Mouse (Mus musculus): ENCODE data around the gene Mrgprd. TPM values are rescaled to one million over a fixed set of nuclear protein-coding genes. Genes with fewer than 3 reads are reported as not detected.

The Mrgprd gene
- total and polyA plus RNA-seq, 3 experiments = not detected

- Histone ChIP-seq H3K4me2 (ENCODE audit: insufficient read depth, low read depth, poor library complexity, severe bottlenecking) (no peak overlapping the region), H3K9me3 (replicated peaks; ENCODE audit: low read length) (peaks cover 6% of the 10 kb centered on the region)
Observed at GRCm38 (mm10) chr7:145323607-145324006, 9.0 kb downstream of the Mrgprd start.

GRCm38 (mm10) chr7:145325697-145326096 lies 11.1 kb downstream of the Mrgprd start:
- dilution Hi-C loops (cut with MboI; ENCODE audit: extremely low pct_ligation_motif_present, extremely low pct_unique_long_range_greater_than_20kb, low sequenced_read_pairs) (no loop called here), in situ Hi-C loops (cut with MboI; ENCODE audit: low pct_ligation_motif_present, low pct_unique_long_range_greater_than_20kb, low sequenced_read_pairs) (no loop called here)
- H3K9ac ChIP-seq (ENCODE audit: insufficient read depth, low read depth) = no peak overlapping the region
- H3K4me1 ChIP-seq (ENCODE audit: control insufficient read depth in 1 of 2, insufficient read depth in 2 of 2) = no peaks in the 10 kb centered on the region
- DNase-seq (ENCODE audit: extremely low read depth) = no peak
- peaks cover 61% of the 10 kb centered on the region for H3K27me3 ChIP-seq (replicated peaks)
- H3K4me3 ChIP-seq (replicated peaks in 1 of 3; ENCODE audit: low read depth in 2 of 3, low read length in 2 of 3, poor library complexity in 1 of 3) = no peak overlapping the region
- TF ChIP-seq JUN (IDR thresholded peaks at IDR 0.05; ENCODE audit: insufficient read depth, low read depth, low read length) (no peak), MAFK (IDR thresholded peaks at IDR 0.05; ENCODE audit: insufficient replicate concordance, low read length) (no peak), ZKSCAN1 (IDR thresholded peaks at IDR 0.05; ENCODE audit: borderline replicate concordance, low read depth, low read length) (no peak), CTCF (conservative IDR thresholded peaks at IDR 0.05 in 1 of 2, IDR thresholded peaks at IDR 0.05 in 1 of 2; ENCODE audit: low read depth in 2 of 2, low read length in 2 of 2) (no peak), BHLHE40 (IDR thresholded peaks at IDR 0.05; ENCODE audit: low read depth, low read length) (no peak), USF2 (conservative IDR thresholded peaks at IDR 0.05; ENCODE audit: low read depth, low read length) (no peak), MXI1 (IDR thresholded peaks at IDR 0.05; ENCODE audit: low read depth, low read length) (no peak), NRF1 (IDR thresholded peaks at IDR 0.05; ENCODE audit: low read depth, low read length) (no peak), CHD1 (IDR thresholded peaks at IDR 0.05; ENCODE audit: low read depth, low read length) (no peak), ZNF384 (IDR thresholded peaks at IDR 0.05; ENCODE audit: low read depth, low read length) (no peak), ETS1 (conservative IDR thresholded peaks at IDR 0.05; ENCODE audit: low read depth, low read length) (no peak), ZC3H11A (IDR thresholded peaks at IDR 0.05; ENCODE audit: low read depth, low read length) (no peak), KAT2A (IDR thresholded peaks at IDR 0.05; ENCODE audit: insufficient replicate concordance, low read length) (no peak), ELF1 (IDR thresholded peaks at IDR 0.05; ENCODE audit: low read depth, low read length) (no peak)
- no peaks in the 10 kb centered on the region for H3K36me3 ChIP-seq (replicated peaks in 1 of 2; ENCODE audit: control insufficient read depth in 1 of 2, insufficient read depth in 1 of 2, low read length in 1 of 2)
- peaks cover 6% of the 10 kb centered on the region for H3K9me3 ChIP-seq (replicated peaks; ENCODE audit: low read length)
- no peak overlapping the region for H3K4me2 ChIP-seq (ENCODE audit: insufficient read depth, low read depth, poor library complexity, severe bottlenecking)
- no peaks in the 10 kb centered on the region for H3K79me2 ChIP-seq (replicated peaks; ENCODE audit: control insufficient read depth, extremely low read depth, insufficient read depth, poor library complexity, severe bottlenecking)
- no peak overlapping the region for H3K27ac ChIP-seq (ENCODE audit: insufficient read depth, low read depth)

More at GRCm38 (mm10) chr7:145323607-145324006, 9.0 kb downstream of the Mrgprd start:
- no peak for DNase-seq (ENCODE audit: extremely low read depth)
- H3K79me2 ChIP-seq (replicated peaks; ENCODE audit: control insufficient read depth, extremely low read depth, insufficient read depth, poor library complexity, severe bottlenecking) = no peaks in the 10 kb centered on the region
- no peaks in the 10 kb centered on the region for H3K36me3 ChIP-seq (replicated peaks in 1 of 2; ENCODE audit: control insufficient read depth in 1 of 2, insufficient read depth in 1 of 2, low read length in 1 of 2)
- H3K4me3 ChIP-seq (replicated peaks in 1 of 3; ENCODE audit: low read depth in 2 of 3, low read length in 2 of 3, poor library complexity in 1 of 3) = no peak overlapping the region
- TF ChIP-seq BHLHE40 (IDR thresholded peaks at IDR 0.05; ENCODE audit: low read depth, low read length) (no peak), RCOR1 (conservative IDR thresholded peaks at IDR 0.05; ENCODE audit: low read depth, low read length) (no peak), ELF1 (IDR thresholded peaks at IDR 0.05; ENCODE audit: low read depth, low read length) (no peak), NRF1 (IDR thresholded peaks at IDR 0.05; ENCODE audit: low read depth, low read length) (no peak), ZMIZ1 (IDR thresholded peaks at IDR 0.05; ENCODE audit: low read depth, low read length) (no peak), IRF4 (IDR thresholded peaks at IDR 0.05; ENCODE audit: low read depth, low read length) (no peak), ZC3H11A (IDR thresholded peaks at IDR 0.05; ENCODE audit: low read depth, low read length) (no peak), JUND (conservative IDR thresholded peaks at IDR 0.05; ENCODE audit: low read depth, low read length) (no peak), GABPA (IDR thresholded peaks at IDR 0.05; ENCODE audit: insufficient replicate concordance, low read depth, low read length) (no peak), MYC (IDR thresholded peaks at IDR 0.05; ENCODE audit: low read depth, low read length) (no peak), HCFC1 (IDR thresholded peaks at IDR 0.05; ENCODE audit: low read depth, low read length) (no peak), PAX5 (IDR thresholded peaks at IDR 0.05; ENCODE audit: low read length) (no peak), ETS1 (conservative IDR thresholded peaks at IDR 0.05; ENCODE audit: low read depth, low read length) (no peak), NELFE (IDR thresholded peaks at IDR 0.05; ENCODE audit: low read depth, low read length) (no peak), POLR2A (IDR thresholded peaks at IDR 0.05; ENCODE audit: low read depth, low read length) (no peak), ZNF384 (IDR thresholded peaks at IDR 0.05; ENCODE audit: low read depth, low read length) (no peak), TBP (conservative IDR thresholded peaks at IDR 0.05; ENCODE audit: low read depth, low read length) (no peak), MAX (IDR thresholded peaks at IDR 0.05; ENCODE audit: low read length) (no peak)
- dilution Hi-C loops (cut with MboI; ENCODE audit: extremely low pct_ligation_motif_present, extremely low pct_unique_long_range_greater_than_20kb, low sequenced_read_pairs) (no loop called here), in situ Hi-C loops (cut with MboI; ENCODE audit: low pct_ligation_motif_present, low pct_unique_long_range_greater_than_20kb, low sequenced_read_pairs) (no loop called here)
- no peak overlapping the region for H3K9ac ChIP-seq (ENCODE audit: insufficient read depth, low read depth)
- no peak overlapping the region for H3K27ac ChIP-seq (ENCODE audit: insufficient read depth, low read depth)
- peaks cover 51% of the 10 kb centered on the region for H3K27me3 ChIP-seq (replicated peaks)
- H3K4me1 ChIP-seq (ENCODE audit: control insufficient read depth in 1 of 2, insufficient read depth in 2 of 2) = no peaks in the 10 kb centered on the region
